Mouse (Mus musculus): ENCODE results near the gene Zfp523. TPM values are rescaled to one million over a fixed set of nuclear protein-coding genes. Genes with fewer than 3 reads are reported as not detected.

Zfp523 gene
- polyA plus RNA-seq, 1 experiment from 2014 or later = 37.3 TPM

- H3K4me1 ChIP-seq (ENCODE audit: control insufficient read depth, insufficient read depth, low read length) = no peaks in the 10 kb centered on the region
- ATAC-seq (ENCODE audit: insufficient number of reproducible peaks, insufficient read depth, low FRiP score, low read depth) = no peak
- H3K9ac ChIP-seq (replicated peaks; ENCODE audit: low read depth, low read length) = no peak overlapping the region
- no peak overlapping the region for H3K4me3 ChIP-seq (ENCODE audit: low read depth, low read length)
- H3K27me3 ChIP-seq (ENCODE audit: control insufficient read depth, insufficient read depth, low read length) = no peaks in the 10 kb centered on the region
- no peak overlapping the region for H3K4me2 ChIP-seq (replicated peaks; ENCODE audit: low read depth, low read length)
- H3K36me3 ChIP-seq (ENCODE audit: control insufficient read depth, insufficient read depth, low read length) = peaks cover 40% of the 10 kb centered on the region
- no peaks in the 10 kb centered on the region for H3K9me3 ChIP-seq (ENCODE audit: control insufficient read depth, low read depth, low read length)
- H3K27ac ChIP-seq (ENCODE audit: low read length) = no peak overlapping the region
- WGBS = 85% methylated on average over 3 of the region's 3 CpGs
These were observed 16.6 kb downstream of the Zfp523 start for GRCm38 (mm10) chr17:28193559-28193958.

- Histone ChIP-seq H3K36me3 (ENCODE audit: control insufficient read depth, insufficient read depth, low read length) (peaks cover 38% of the 10 kb centered on the region), H3K9me3 (ENCODE audit: control insufficient read depth, low read depth, low read length) (no peaks in the 10 kb centered on the region), H3K4me1 (ENCODE audit: control insufficient read depth, insufficient read depth, low read length) (no peaks in the 10 kb centered on the region), H3K27ac (ENCODE audit: low read length) (no peak overlapping the region), H3K9ac (replicated peaks; ENCODE audit: low read depth, low read length) (no peak overlapping the region), H3K4me3 (ENCODE audit: low read depth, low read length) (no peak overlapping the region), H3K4me2 (replicated peaks; ENCODE audit: low read depth, low read length) (no peak overlapping the region), H3K27me3 (ENCODE audit: control insufficient read depth, insufficient read depth, low read length) (no peaks in the 10 kb centered on the region)
- WGBS = 93% methylated on average over 10 of the region's 10 CpGs
- no peak for ATAC-seq (ENCODE audit: insufficient number of reproducible peaks, insufficient read depth, low FRiP score, low read depth)
These were observed 18.1 kb downstream of the Zfp523 start for GRCm38 (mm10) chr17:28195033-28195432.

GRCm38 (mm10) chr17:28197646-28198045 is 20.7 kb downstream of the Zfp523 start:
- Histone ChIP-seq H3K27ac (ENCODE audit: low read length) (no peak overlapping the region), H3K27me3 (ENCODE audit: control insufficient read depth, insufficient read depth, low read length) (no peaks in the 10 kb centered on the region), H3K4me3 (ENCODE audit: low read depth, low read length) (no peak overlapping the region), H3K9me3 (ENCODE audit: control insufficient read depth, low read depth, low read length) (no peaks in the 10 kb centered on the region), H3K4me2 (replicated peaks; ENCODE audit: low read depth, low read length) (no peak overlapping the region), H3K36me3 (ENCODE audit: control insufficient read depth, insufficient read depth, low read length) (peaks cover 55% of the 10 kb centered on the region), H3K4me1 (ENCODE audit: control insufficient read depth, insufficient read depth, low read length) (no peaks in the 10 kb centered on the region), H3K9ac (replicated peaks; ENCODE audit: low read depth, low read length) (no peak overlapping the region)
- WGBS = 51% methylated on average over 18 of the region's 18 CpGs
- ATAC-seq (ENCODE audit: insufficient number of reproducible peaks, insufficient read depth, low FRiP score, low read depth) = no peak

GRCm38 (mm10) chr17:28201982-28202381 is 25.1 kb downstream of the Zfp523 start:
- H3K4me3 ChIP-seq (ENCODE audit: low read depth, low read length) = no peak overlapping the region
- no peak overlapping the region for H3K27ac ChIP-seq (ENCODE audit: low read length)
- H3K4me2 ChIP-seq (replicated peaks; ENCODE audit: low read depth, low read length) = no peak overlapping the region
- ATAC-seq (ENCODE audit: insufficient number of reproducible peaks, insufficient read depth, low FRiP score, low read depth) = no peak
- WGBS = 77% methylated on average over 14 of the region's 14 CpGs
- H3K27me3 ChIP-seq (ENCODE audit: control insufficient read depth, insufficient read depth, low read length) = no peaks in the 10 kb centered on the region
- peaks cover 42% of the 10 kb centered on the region for H3K36me3 ChIP-seq (ENCODE audit: control insufficient read depth, insufficient read depth, low read length)
- H3K4me1 ChIP-seq (ENCODE audit: control insufficient read depth, insufficient read depth, low read length) = no peaks in the 10 kb centered on the region
- H3K9me3 ChIP-seq (ENCODE audit: control insufficient read depth, low read depth, low read length) = no peaks in the 10 kb centered on the region
- H3K9ac ChIP-seq (replicated peaks; ENCODE audit: low read depth, low read length) = no peak overlapping the region

GRCm38 (mm10) chr17:28204052-28204720 is 27.3 kb downstream of the Zfp523 start:
- peaks cover 33% of the 10 kb centered on the region for H3K36me3 ChIP-seq (ENCODE audit: control insufficient read depth, insufficient read depth, low read length)
- ATAC-seq (ENCODE audit: insufficient number of reproducible peaks, insufficient read depth, low FRiP score, low read depth) = no peak
- WGBS = 40% methylated on average over 14 of the region's 14 CpGs

GRCm38 (mm10) chr17:28205443-28205842 is 28.5 kb downstream of the Zfp523 start:
- Histone ChIP-seq H3K27me3 (ENCODE audit: control insufficient read depth, insufficient read depth, low read length) (no peaks in the 10 kb centered on the region), H3K9me3 (ENCODE audit: control insufficient read depth, low read depth, low read length) (no peaks in the 10 kb centered on the region), H3K4me3 (ENCODE audit: low read depth, low read length) (no peak overlapping the region), H3K4me1 (ENCODE audit: control insufficient read depth, insufficient read depth, low read length) (peaks cover 8% of the 10 kb centered on the region; the same call in 1 of the 2 replicates), H3K27ac (ENCODE audit: low read length) (no peak overlapping the region), H3K4me2 (replicated peaks; ENCODE audit: low read depth, low read length) (no peak overlapping the region), H3K9ac (replicated peaks; ENCODE audit: low read depth, low read length) (no peak overlapping the region), H3K36me3 (ENCODE audit: control insufficient read depth, insufficient read depth, low read length) (peaks cover 27% of the 10 kb centered on the region)
- no peak for ATAC-seq (ENCODE audit: insufficient number of reproducible peaks, insufficient read depth, low FRiP score, low read depth)
- 94% methylated on average over 8 of the region's 8 CpGs for WGBS

More at GRCm38 (mm10) chr17:28204052-28204720, 27.3 kb downstream of the Zfp523 start:
- no peaks in the 10 kb centered on the region for H3K9me3 ChIP-seq (ENCODE audit: control insufficient read depth, low read depth, low read length)
- peaks cover 8% of the 10 kb centered on the region; the same call in 1 of the 2 replicates for H3K4me1 ChIP-seq (ENCODE audit: control insufficient read depth, insufficient read depth, low read length)
- H3K27me3 ChIP-seq (ENCODE audit: control insufficient read depth, insufficient read depth, low read length) = no peaks in the 10 kb centered on the region
- no peak overlapping the region for H3K4me3 ChIP-seq (ENCODE audit: low read depth, low read length)
- H3K4me2 ChIP-seq (replicated peaks; ENCODE audit: low read depth, low read length) = no peak overlapping the region
- no peak overlapping the region for H3K9ac ChIP-seq (replicated peaks; ENCODE audit: low read depth, low read length)
- no peak overlapping the region for H3K27ac ChIP-seq (ENCODE audit: low read length)

GRCm38 (mm10) chr17:28207092-28207491 is 30.2 kb downstream of the Zfp523 start:
- Histone ChIP-seq H3K9me3 (ENCODE audit: control insufficient read depth, low read depth, low read length) (no peaks in the 10 kb centered on the region), H3K27ac (ENCODE audit: low read length) (peak overlapping the region; percentile 73), H3K27me3 (ENCODE audit: control insufficient read depth, insufficient read depth, low read length) (no peaks in the 10 kb centered on the region), H3K4me3 (ENCODE audit: low read depth, low read length) (no peak overlapping the region), H3K9ac (replicated peaks; ENCODE audit: low read depth, low read length) (0 out of 2 replicates have a peak overlapping the region, but pooled peaks have one; percentile 14), H3K4me1 (ENCODE audit: control insufficient read depth, insufficient read depth, low read length) (peaks cover 12% of the 10 kb centered on the region; the same call in 1 of the 2 replicates), H3K4me2 (replicated peaks; ENCODE audit: low read depth, low read length) (no peak overlapping the region), H3K36me3 (ENCODE audit: control insufficient read depth, insufficient read depth, low read length) (peaks cover 11% of the 10 kb centered on the region; the same call in 1 of the 2 replicates)
- no peak for ATAC-seq (ENCODE audit: insufficient number of reproducible peaks, insufficient read depth, low FRiP score, low read depth)
- 68% methylated on average over 8 of the region's 8 CpGs for WGBS

- WGBS = 18% methylated on average over 26 of the region's 26 CpGs
- Histone ChIP-seq H3K4me1 (ENCODE audit: control insufficient read depth, insufficient read depth, low read length) (peaks cover 12% of the 10 kb centered on the region; the same call in 1 of the 2 replicates), H3K9ac (replicated peaks; ENCODE audit: low read depth, low read length) (peak within 1 kb of the TSS; percentile 38), H3K27me3 (ENCODE audit: control insufficient read depth, insufficient read depth, low read length) (no peaks in the 10 kb centered on the region), H3K27ac (ENCODE audit: low read length) (peak within 1 kb of the TSS; percentile 73), H3K4me3 (ENCODE audit: low read depth, low read length) (peak within 1 kb of the TSS; percentile 28), H3K9me3 (ENCODE audit: control insufficient read depth, low read depth, low read length) (no peaks in the 10 kb centered on the region), H3K36me3 (ENCODE audit: control insufficient read depth, insufficient read depth, low read length) (peaks cover 6% of the 10 kb centered on the region; the same call in 1 of the 2 replicates), H3K4me2 (replicated peaks; ENCODE audit: low read depth, low read length) (peak within 1 kb of the TSS; percentile 71)
- ATAC-seq (ENCODE audit: insufficient number of reproducible peaks, insufficient read depth, low FRiP score, low read depth) = peak; percentile 88
These were observed 30.8 kb downstream of the Zfp523 start, which contains the start of gene Def6 for GRCm38 (mm10) chr17:28207591-28208313. Gene Def6 (plus strand): TSS chr17:28207778.

Measured in stomach, embryonic 14.5 days (tissue).